Mouse (Mus musculus): ENCODE measurements around the gene Rev1. TPM values are rescaled to one million over a fixed set of nuclear protein-coding genes. Genes with fewer than 3 reads are reported as not detected.

The Rev1 gene
- polyA plus RNA-seq, 1 experiment from 2014 or later, result 27.5 TPM

DNA sequence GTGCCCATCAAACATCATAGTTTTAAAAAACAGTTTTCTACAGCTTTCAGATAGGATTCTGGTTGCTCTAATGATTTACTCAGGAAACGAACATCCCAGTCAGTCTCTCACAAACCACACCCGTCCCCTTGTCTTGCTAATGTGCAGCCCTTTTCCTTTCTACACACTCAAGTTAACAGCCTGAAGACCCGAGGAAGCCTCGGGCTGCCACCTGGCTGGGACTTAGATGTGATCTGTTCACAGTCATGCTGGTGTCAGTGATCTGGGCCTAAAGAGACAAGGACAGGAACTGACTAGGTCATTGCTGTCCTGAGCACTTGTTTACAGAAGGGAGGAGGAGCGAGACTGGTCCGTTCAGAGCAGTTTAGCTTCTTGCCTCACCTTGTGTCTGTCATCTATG, 71.2 kb downstream of the Rev1 start:
- no peak for ATAC-seq (ENCODE audit: insufficient read depth, low FRiP score, low read depth)
- H3K27ac ChIP-seq, result no peak overlapping the region
- H3K4me2 ChIP-seq, result no peak overlapping the region
- H3K36me3 ChIP-seq, result peaks cover 44% of the 10 kb centered on the region
- no peak overlapping the region for H3K9ac ChIP-seq
- no peak overlapping the region for H3K4me3 ChIP-seq (replicated peaks)
- no peaks in the 10 kb centered on the region for H3K27me3 ChIP-seq (replicated peaks)
- H3K4me1 ChIP-seq, result no peaks in the 10 kb centered on the region
- no peaks in the 10 kb centered on the region for H3K9me3 ChIP-seq
- 75% methylated on average over 6 of the region's 6 CpGs for WGBS

DNA sequence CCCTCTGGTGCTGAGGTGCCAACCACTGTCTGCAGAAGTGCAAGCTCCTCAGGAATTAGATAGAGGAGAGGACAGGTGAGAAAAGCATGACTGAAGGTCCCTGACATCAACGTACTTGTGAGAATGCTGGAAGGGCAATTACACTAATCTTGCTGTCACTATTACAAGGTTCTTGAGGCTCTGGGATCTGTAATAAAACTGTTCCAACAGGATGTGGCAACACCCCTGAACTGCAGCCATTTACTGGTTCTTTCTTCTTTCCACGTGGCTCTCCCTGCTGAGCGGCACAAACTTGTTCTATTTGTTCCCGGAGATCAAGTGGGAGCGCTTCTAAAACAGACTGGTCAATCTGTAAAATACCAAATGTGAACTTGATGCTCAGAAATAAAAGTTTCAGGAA, 74.4 kb downstream of the Rev1 start:
- H3K27ac ChIP-seq, result no peak overlapping the region
- no peak overlapping the region for H3K9ac ChIP-seq
- peaks cover 39% of the 10 kb centered on the region for H3K36me3 ChIP-seq
- H3K4me2 ChIP-seq, result no peak overlapping the region
- no peaks in the 10 kb centered on the region for H3K9me3 ChIP-seq
- 88% methylated on average over 5 of the region's 5 CpGs for WGBS
- no peak overlapping the region for H3K4me3 ChIP-seq (replicated peaks)
- H3K4me1 ChIP-seq, result no peaks in the 10 kb centered on the region
- H3K27me3 ChIP-seq (replicated peaks), result no peaks in the 10 kb centered on the region
- ATAC-seq (ENCODE audit: insufficient read depth, low FRiP score, low read depth), result no peak

DNA sequence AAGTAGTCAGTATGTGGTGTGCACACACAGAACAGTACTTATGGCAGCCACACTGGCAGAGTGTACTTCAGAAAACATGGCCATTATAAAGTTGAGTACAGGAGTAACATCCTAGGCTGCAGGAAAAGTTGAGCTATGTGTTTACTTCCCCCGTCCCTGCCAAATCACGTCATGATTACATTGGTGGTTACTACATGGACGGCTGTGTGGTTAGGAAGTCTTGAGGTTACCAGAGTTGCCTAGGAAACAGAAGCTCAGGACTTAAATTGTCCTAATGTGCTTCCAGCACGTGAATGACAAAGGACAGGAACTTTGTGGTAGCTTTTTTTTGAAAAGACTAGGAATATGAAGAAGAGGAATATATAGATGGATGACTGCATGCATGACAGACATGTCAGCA, 80.0 kb downstream of the Rev1 start:
- H3K27ac ChIP-seq, result no peak overlapping the region
- no peak for ATAC-seq (ENCODE audit: insufficient read depth, low FRiP score, low read depth)
- H3K4me3 ChIP-seq (replicated peaks), result no peak overlapping the region
- H3K27me3 ChIP-seq (replicated peaks), result no peaks in the 10 kb centered on the region
- no peak overlapping the region for H3K4me2 ChIP-seq
- WGBS, result 59% methylated on average over 4 of the region's 4 CpGs
- H3K4me1 ChIP-seq, result no peaks in the 10 kb centered on the region
- no peak overlapping the region for H3K9ac ChIP-seq
- H3K36me3 ChIP-seq, result peaks cover 56% of the 10 kb centered on the region
- H3K9me3 ChIP-seq, result no peaks in the 10 kb centered on the region

DNA sequence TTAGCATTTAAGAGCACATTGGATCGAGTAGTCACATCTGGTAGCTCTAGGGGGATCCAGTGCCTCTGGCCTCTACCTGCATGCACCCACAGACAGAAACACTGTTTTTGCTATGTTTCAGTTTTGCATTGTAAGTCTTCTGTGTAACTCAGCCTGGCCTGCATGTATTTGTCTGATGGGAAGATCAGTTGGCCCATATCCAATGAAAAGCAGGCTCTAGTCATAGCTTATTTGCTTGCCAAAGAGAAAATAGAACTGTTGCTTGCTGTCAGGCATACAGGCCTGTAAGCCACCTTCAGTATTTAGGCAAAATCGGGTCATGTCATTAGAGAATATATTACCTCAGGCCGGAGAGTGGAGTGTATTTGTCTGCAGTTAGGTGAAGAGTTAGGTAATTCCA, 81.5 kb downstream of the Rev1 start:
- Histone ChIP-seq H3K36me3 (peaks cover 50% of the 10 kb centered on the region), H3K4me1 (no peaks in the 10 kb centered on the region), H3K27me3 (replicated peaks) (no peaks in the 10 kb centered on the region), H3K4me2 (no peak overlapping the region), H3K9ac (no peak overlapping the region), H3K9me3 (no peaks in the 10 kb centered on the region), H3K27ac (no peak overlapping the region), H3K4me3 (replicated peaks) (no peak overlapping the region)
- no peak for ATAC-seq (ENCODE audit: insufficient read depth, low FRiP score, low read depth)
- WGBS, result 89% methylated on average over 3 of the region's 3 CpGs

DNA sequence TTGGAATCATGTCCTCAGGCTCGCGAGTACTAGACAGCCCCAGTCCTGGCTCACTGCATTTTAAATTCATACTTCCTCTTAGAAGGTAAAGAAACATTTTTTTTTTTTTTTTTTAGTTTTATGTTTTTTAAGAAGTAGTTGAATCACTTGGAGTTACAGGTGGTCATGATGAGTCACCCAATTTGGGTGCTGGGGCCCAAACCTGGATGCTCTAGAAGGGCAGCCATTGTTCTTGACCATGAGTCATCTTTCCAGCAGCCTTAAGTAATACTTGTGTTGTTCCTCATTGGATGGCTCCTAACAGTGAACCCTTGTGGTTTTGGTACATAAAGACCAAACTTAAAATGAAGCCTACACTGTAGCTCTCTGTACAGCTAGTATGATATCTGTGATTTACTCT, 90.7 kb downstream of the Rev1 start:
- Histone ChIP-seq H3K4me2 (no peak overlapping the region), H3K27me3 (replicated peaks) (no peaks in the 10 kb centered on the region), H3K4me1 (no peaks in the 10 kb centered on the region), H3K4me3 (replicated peaks) (no peak overlapping the region), H3K36me3 (peaks cover 34% of the 10 kb centered on the region), H3K9ac (no peak overlapping the region), H3K27ac (no peak overlapping the region), H3K9me3 (no peaks in the 10 kb centered on the region)
- 94% methylated on average over 2 of the region's 2 CpGs for WGBS
- ATAC-seq (ENCODE audit: insufficient read depth, low FRiP score, low read depth), result no peak

DNA sequence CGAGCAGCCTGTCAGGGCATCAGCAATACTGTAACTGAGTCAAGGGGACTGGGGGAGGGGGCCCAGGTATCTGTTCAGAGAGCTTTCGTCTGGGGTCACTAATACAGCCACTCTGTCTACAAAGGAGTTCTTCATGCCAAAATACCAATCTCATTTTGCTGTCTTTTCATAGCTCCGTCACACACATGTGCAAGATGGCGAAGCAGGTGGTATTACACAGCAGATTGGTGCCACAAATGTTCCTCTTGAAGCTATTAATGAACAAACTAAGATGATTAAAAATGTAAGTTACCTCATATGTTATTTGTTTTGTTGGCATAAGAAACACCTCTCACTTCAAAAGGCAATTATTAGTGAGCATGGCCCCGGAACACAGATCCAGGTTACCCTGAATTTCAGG, 92.2 kb downstream of the Rev1 start:
- ATAC-seq (ENCODE audit: insufficient read depth, low FRiP score, low read depth), result no peak
- Histone ChIP-seq H3K4me3 (replicated peaks) (no peak overlapping the region), H3K9ac (no peak overlapping the region), H3K27ac (no peak overlapping the region), H3K4me2 (no peak overlapping the region), H3K9me3 (no peaks in the 10 kb centered on the region), H3K27me3 (replicated peaks) (no peaks in the 10 kb centered on the region), H3K4me1 (no peaks in the 10 kb centered on the region), H3K36me3 (peaks cover 42% of the 10 kb centered on the region)
- WGBS, result 92% methylated on average over 5 of the region's 5 CpGs

DNA sequence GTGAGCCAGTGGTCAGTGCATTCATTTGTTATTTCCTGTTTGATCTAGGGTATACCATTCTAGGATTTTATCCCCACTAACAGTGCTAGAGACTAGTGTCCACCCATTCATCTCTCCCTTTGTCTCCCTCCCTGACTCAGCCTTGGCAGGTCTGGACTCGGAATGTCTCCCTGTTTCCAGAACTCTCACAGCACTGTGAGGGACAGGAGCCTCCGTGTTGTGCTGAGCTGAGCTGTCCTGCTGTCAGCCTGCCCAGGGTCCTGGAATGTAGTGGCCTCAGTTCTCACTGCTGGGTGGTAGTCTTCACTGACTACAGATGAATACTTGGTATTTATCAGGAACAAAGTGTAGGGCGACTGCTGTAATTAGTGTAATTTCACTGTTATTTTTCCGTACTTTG, 94.1 kb downstream of the Rev1 start:
- 87% methylated on average over 4 of the region's 4 CpGs for WGBS
- Histone ChIP-seq H3K4me3 (replicated peaks) (no peak overlapping the region), H3K27ac (no peak overlapping the region), H3K36me3 (peaks cover 36% of the 10 kb centered on the region), H3K4me2 (no peak overlapping the region), H3K27me3 (replicated peaks) (no peaks in the 10 kb centered on the region), H3K9me3 (no peaks in the 10 kb centered on the region), H3K9ac (no peak overlapping the region), H3K4me1 (no peaks in the 10 kb centered on the region)
- no peak for ATAC-seq (ENCODE audit: insufficient read depth, low FRiP score, low read depth)

DNA sequence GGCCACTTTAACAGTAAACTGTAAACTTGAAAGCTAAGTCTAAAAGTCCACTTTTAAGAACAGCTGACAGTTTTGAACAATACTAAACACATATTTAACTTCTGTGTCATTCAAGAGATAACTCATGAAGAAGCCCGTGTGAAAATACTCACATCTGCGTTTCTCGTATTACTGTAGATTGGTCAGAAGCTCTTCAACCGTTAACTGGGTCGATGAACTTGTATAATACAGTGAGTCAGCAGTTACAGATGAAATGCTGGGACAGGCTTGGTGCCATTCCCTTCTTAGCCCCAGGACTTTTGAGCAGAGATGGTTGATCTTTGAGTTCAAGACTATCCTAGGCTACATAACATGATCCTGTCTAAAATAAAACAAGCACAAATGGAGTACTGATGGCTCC, 98.2 kb downstream of the Rev1 start:
- no peaks in the 10 kb centered on the region for H3K27me3 ChIP-seq (replicated peaks)
- no peaks in the 10 kb centered on the region for H3K4me1 ChIP-seq
- H3K9ac ChIP-seq, result no peak overlapping the region
- H3K27ac ChIP-seq, result no peak overlapping the region
- 82% methylated on average over 5 of the region's 5 CpGs for WGBS
- no peak overlapping the region for H3K4me2 ChIP-seq
- ATAC-seq (ENCODE audit: insufficient read depth, low FRiP score, low read depth), result no peak
- no peaks in the 10 kb centered on the region for H3K9me3 ChIP-seq
- H3K4me3 ChIP-seq (replicated peaks), result no peak overlapping the region
- H3K36me3 ChIP-seq, result peaks cover 23% of the 10 kb centered on the region

DNA sequence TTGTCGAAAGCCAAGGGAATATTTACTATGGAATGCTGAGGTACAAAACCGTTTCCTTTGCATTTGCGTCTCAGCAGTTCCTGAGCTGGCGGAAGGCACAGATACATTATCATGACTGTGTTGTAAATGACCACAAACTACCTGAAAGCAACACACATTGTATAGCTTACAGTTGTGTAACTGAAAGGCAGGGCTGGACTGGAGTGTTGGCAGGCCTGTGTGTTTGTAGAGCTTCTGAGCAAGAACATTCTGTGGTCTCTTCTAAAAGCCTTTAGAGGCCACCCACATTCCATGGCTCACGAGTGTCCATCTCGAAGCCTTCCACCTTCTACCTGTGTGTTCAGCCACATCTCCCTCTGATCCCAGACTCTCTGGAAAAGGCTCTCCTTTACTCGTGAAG, 102.3 kb downstream of the Rev1 start:
- Histone ChIP-seq H3K4me1 (no peaks in the 10 kb centered on the region), H3K27ac (no peak overlapping the region), H3K9me3 (no peaks in the 10 kb centered on the region), H3K36me3 (peaks cover 18% of the 10 kb centered on the region), H3K27me3 (replicated peaks) (no peaks in the 10 kb centered on the region), H3K4me2 (no peak overlapping the region), H3K9ac (no peak overlapping the region), H3K4me3 (replicated peaks) (no peak overlapping the region)
- WGBS, result 89% methylated on average over 7 of the region's 7 CpGs
- no peak for ATAC-seq (ENCODE audit: insufficient read depth, low FRiP score, low read depth)

DNA sequence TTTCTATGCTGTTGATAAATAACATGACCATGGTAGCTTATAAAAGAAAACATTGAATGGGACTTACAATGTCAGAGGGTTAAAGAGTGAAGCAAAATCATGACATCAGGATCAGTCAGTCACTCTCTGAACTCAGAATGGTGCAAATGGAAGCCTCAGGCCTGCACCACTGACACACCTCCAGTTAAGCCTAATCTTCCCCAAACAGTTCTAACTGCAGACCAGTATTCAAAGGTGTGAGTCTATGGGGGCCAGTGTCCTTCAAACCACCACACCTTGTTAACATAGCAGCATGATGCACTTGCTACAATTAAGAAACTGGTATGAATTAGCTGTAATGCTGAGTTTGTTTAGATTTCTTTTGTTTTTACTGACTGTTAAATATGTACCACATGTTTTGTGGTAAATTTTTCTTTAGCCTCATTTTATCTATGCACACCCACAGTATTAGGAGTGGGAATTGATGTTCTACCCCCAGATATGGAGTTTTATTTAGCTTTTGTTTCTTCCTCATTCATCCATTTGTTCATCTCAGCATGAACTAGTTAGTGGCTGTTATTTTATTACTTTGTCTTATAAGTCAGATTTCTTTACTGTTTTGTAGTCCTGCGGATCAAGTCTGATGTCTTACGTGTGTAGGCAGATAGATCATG, 114.9 kb downstream of the Rev1 start:
- no peak overlapping the region for H3K4me3 ChIP-seq (replicated peaks)
- H3K9me3 ChIP-seq, result no peaks in the 10 kb centered on the region
- H3K4me1 ChIP-seq, result no peaks in the 10 kb centered on the region
- no peak overlapping the region for H3K9ac ChIP-seq
- H3K4me2 ChIP-seq, result no peak overlapping the region
- no peaks in the 10 kb centered on the region for H3K27me3 ChIP-seq (replicated peaks)
- WGBS, result 93% methylated on average over 2 of the region's 2 CpGs
- H3K27ac ChIP-seq, result no peak overlapping the region
- peaks cover 11% of the 10 kb centered on the region; the same call in 1 of the 2 replicates for H3K36me3 ChIP-seq
- ATAC-seq (ENCODE audit: insufficient read depth, low FRiP score, low read depth), result peak; percentile 75; the same call in 1 of the 2 replicates

DNA sequence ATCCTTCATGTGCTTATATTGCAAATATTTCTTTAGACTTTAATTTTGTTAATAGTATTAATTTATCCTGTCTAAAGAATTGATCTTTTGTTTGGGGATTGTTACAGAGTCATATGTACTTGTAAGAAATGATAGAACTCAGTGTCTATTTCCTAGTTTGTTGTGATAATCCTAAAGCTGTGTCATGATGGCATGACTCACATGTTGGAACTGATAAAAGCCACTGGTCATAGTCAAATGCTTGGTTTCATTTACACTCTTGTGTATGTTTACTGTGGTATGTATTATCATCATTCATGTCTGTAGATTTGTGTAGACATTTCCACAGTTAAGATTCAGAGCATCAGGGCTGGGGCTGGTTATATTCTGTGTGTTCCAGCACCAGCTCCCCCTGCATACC, 117.1 kb downstream of the Rev1 start:
- Histone ChIP-seq H3K9ac (no peak overlapping the region), H3K4me1 (no peaks in the 10 kb centered on the region), H3K4me3 (replicated peaks) (no peak overlapping the region), H3K36me3 (no peaks in the 10 kb centered on the region), H3K27ac (no peak overlapping the region), H3K27me3 (replicated peaks) (no peaks in the 10 kb centered on the region), H3K4me2 (no peak overlapping the region), H3K9me3 (no peaks in the 10 kb centered on the region)
- ATAC-seq (ENCODE audit: insufficient read depth, low FRiP score, low read depth), result no peak

DNA sequence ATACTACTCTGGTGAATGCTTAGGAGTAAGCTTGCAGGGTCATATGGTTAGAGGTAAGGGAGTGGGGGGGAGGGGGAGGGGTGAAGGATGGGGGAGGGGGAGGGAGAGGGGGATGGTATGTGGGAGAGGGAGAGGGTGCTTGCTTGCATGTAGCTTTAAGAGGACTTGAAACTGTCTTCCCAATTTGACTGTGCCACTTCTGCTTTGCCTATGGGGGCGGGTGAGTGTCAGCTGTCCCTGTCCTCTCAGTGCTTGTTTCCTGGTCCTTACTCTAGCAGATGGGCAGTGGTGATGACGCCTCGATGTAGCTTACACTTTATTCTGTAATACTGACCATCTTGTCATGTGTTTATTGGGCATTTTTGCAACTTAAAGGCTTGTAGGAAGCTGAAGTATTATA, 117.5 kb downstream of the Rev1 start:
- H3K4me1 ChIP-seq, result no peaks in the 10 kb centered on the region
- no peak overlapping the region for H3K4me2 ChIP-seq
- WGBS, result 87% methylated on average over 3 of the region's 3 CpGs
- H3K9ac ChIP-seq, result no peak overlapping the region
- ATAC-seq (ENCODE audit: insufficient read depth, low FRiP score, low read depth), result no peak
- H3K4me3 ChIP-seq (replicated peaks), result no peak overlapping the region
- H3K27me3 ChIP-seq (replicated peaks), result no peaks in the 10 kb centered on the region
- H3K36me3 ChIP-seq, result no peaks in the 10 kb centered on the region
- no peak overlapping the region for H3K27ac ChIP-seq
- H3K9me3 ChIP-seq, result no peaks in the 10 kb centered on the region

DNA sequence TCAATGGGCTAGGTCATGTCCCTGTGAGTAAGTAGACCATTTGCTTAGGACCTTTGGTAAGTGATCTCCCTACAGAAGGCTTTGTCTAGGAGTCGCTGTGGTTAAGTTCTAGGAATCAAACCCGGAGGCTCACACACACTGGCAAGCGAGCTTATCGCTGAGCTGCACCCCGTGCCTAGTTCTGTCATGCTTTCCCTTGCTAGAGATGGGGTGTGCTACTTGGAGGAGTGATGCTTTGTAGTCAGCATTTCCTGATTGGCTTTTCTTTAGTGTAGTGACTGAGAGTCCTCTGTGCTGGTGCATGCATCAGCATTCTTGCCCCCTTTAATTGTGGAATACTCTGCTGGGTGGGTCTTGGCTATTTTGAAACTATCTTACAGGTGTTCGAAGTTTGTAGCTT, 118.0 kb downstream of the Rev1 start:
- H3K4me1 ChIP-seq, result no peaks in the 10 kb centered on the region
- H3K4me3 ChIP-seq (replicated peaks), result no peak overlapping the region
- no peaks in the 10 kb centered on the region for H3K9me3 ChIP-seq
- no peaks in the 10 kb centered on the region for H3K27me3 ChIP-seq (replicated peaks)
- H3K4me2 ChIP-seq, result no peak overlapping the region
- H3K27ac ChIP-seq, result no peak overlapping the region
- ATAC-seq (ENCODE audit: insufficient read depth, low FRiP score, low read depth), result peak; percentile 89; the same call in 1 of the 2 replicates
- 68% methylated on average over 6 of the region's 6 CpGs for WGBS
- no peak overlapping the region for H3K9ac ChIP-seq
- H3K36me3 ChIP-seq, result no peaks in the 10 kb centered on the region

All from stomach, embryonic 15.5 days (tissue).